Mouse (Mus musculus): Measurements from ENCODE around the gene Amz2.

DNA sequence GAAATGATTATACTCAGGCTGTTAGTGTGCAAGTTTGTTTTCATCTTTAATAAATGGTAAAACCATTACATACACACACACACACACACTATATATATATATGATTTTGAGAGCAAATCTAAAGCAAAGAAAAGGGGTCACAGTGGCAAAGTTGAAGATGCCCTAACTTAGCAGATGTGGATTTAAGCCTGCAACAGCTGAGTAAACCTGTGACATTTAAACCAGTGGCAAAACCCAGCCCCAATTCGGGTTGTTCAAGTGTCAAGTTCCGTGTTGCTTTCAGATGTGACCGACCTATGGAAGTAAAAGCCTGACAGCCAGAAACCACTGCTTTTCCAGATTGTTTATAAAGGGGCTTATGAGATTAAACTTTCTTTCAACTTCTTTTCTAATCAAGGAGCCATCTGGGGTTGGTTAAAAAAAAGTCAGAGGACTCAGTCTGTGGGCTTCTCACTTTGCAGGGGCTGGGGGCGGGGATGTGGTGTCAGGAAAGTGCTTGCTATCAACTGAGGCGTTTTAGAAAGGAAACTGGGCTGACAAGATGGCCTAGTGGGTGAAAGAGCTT, 16.5 kb downstream of the Amz2 start:
- no peak for TF ChIP-seq EP300 (IDR thresholded peaks at IDR 0.05)
- TF ChIP-seq CTCF (IDR thresholded peaks at IDR 0.05), result no peak
